Mouse (Mus musculus): ENCODE measurements at regions not wholly inside any gene's neighbourhood (a gene's known extent, or its start where the extent isn't known, plus 50 kb on each side); places are given as distances from the start of the nearest gene placed in this dataset.

- intact Hi-C loops (cut with DNase I) = no loop called here
Measured at GRCm38 (mm10) chr1:72046072-72046471, 166.0 kb downstream of the Mreg start.

GRCm38 (mm10) chr1:72038518-72038917, 173.6 kb downstream of the Mreg start:
- intact Hi-C loops (cut with DNase I) = no loop called here

GRCm38 (mm10) chr1:72036600-72036999, 175.5 kb downstream of the Mreg start:
- intact Hi-C loops (cut with DNase I) = no loop called here

- intact Hi-C loops (cut with DNase I) = no loop called here
Measured at GRCm38 (mm10) chr1:72036141-72036540, 176.0 kb downstream of the Mreg start.

GRCm38 (mm10) chr1:72033941-72034340, 178.2 kb downstream of the Mreg start:
- intact Hi-C loops (cut with DNase I) = no loop called here

- intact Hi-C loops (cut with DNase I) = no loop called here
Measured at GRCm38 (mm10) chr1:72032214-72032613, 179.9 kb downstream of the Mreg start.

GRCm38 (mm10) chr1:72030763-72031405, 181.2 kb downstream of the Mreg start:
- intact Hi-C loops (cut with DNase I) = no loop called here

GRCm38 (mm10) chr1:72029625-72030024, 182.5 kb downstream of the Mreg start:
- intact Hi-C loops (cut with DNase I) = no loop called here

- intact Hi-C loops (cut with DNase I) = no loop called here
Measured at GRCm38 (mm10) chr1:72026861-72027260, 185.2 kb downstream of the Mreg start.

GRCm38 (mm10) chr1:72022631-72023030, 189.5 kb downstream of the Mreg start:
- intact Hi-C loops (cut with DNase I) = no loop called here

GRCm38 (mm10) chr1:72018479-72019222, 193.5 kb downstream of the Mreg start:
- intact Hi-C loops (cut with DNase I) = no loop called here

- intact Hi-C loops (cut with DNase I) = no loop called here
Measured at GRCm38 (mm10) chr1:72017814-72018478, 194.2 kb downstream of the Mreg start.

- intact Hi-C loops (cut with DNase I) = no loop called here
Measured at GRCm38 (mm10) chr1:72015471-72015870, 196.6 kb downstream of the Mreg start.

- intact Hi-C loops (cut with DNase I) = no loop called here
Measured at GRCm38 (mm10) chr1:72014580-72014979, 197.5 kb downstream of the Mreg start.

- intact Hi-C loops (cut with DNase I) = no loop called here
Measured at GRCm38 (mm10) chr1:72013863-72014262, 198.2 kb downstream of the Mreg start.

GRCm38 (mm10) chr1:72012710-72013109, 199.4 kb downstream of the Mreg start:
- intact Hi-C loops (cut with DNase I) = no loop called here

GRCm38 (mm10) chr1:72009270-72009928, 202.7 kb downstream of the Mreg start:
- intact Hi-C loops (cut with DNase I) = no loop called here

GRCm38 (mm10) chr1:72006696-72007291, 205.3 kb downstream of the Mreg start:
- intact Hi-C loops (cut with DNase I) = no loop called here

GRCm38 (mm10) chr1:72005956-72006355, 206.2 kb downstream of the Mreg start:
- intact Hi-C loops (cut with DNase I) = no loop called here

GRCm38 (mm10) chr1:72005550-72005949, 206.6 kb downstream of the Mreg start:
- intact Hi-C loops (cut with DNase I) = no loop called here

Measured in adrenal gland (tissue).